Mouse (Mus musculus) adrenal gland, postnatal 4 days (tissue): ENCODE data around the gene Kif5a. TPM values are rescaled to one million over a fixed set of nuclear protein-coding genes. Genes with fewer than 3 reads are reported as not detected.

Source experiments
- DNase-seq, 2 experiments: peaks; one replicate each; pipeline ENCODE4 v3.0.0; 2021 to 2022; ENCODE audit warnings: low spot score in 2 of 2, mixed read lengths in 2 of 2
- total RNA-seq, 2 experiments: library from RNA; stranded (reverse); gene quantifications; 2 replicates each; pipeline ENCODE4 v1.2.3; 2021

The Kif5a gene
- total RNA-seq, 2 experiments from 2014 or later: 23.5 to 28.4 TPM

GRCm38 (mm10) chr10:127179871-127180694, 83.1 kb downstream of the Kif5a start, which contains the start of gene Slc26a10:
Gene Slc26a10, minus strand, starts transcription at chr10:127180645.
- DNase-seq: no peak

GRCm38 (mm10) chr10:127178286-127179027, 84.7 kb downstream of the Kif5a start:
- DNase-seq: no peak

- peak in 1 of 2 experiments; percentile 58 for DNase-seq
Observed at GRCm38 (mm10) chr10:127177719-127178118, 85.4 kb downstream of the Kif5a start.

GRCm38 (mm10) chr10:127177235-127177634, 85.9 kb downstream of the Kif5a start:
- no peak for DNase-seq

GRCm38 (mm10) chr10:127176756-127177155, 86.4 kb downstream of the Kif5a start:
- no peak for DNase-seq

- DNase-seq: no peak
Observed at GRCm38 (mm10) chr10:127176228-127176627, 86.9 kb downstream of the Kif5a start.

Other genes starting within 250 kb of the Kif5a start
- 10 to 100 TPM; 67.0 to 70.6 TPM for gene Tsfm, start 232.5 kb downstream of the Kif5a start, total RNA-seq
- gene Mettl1, start 221.9 kb downstream of the Kif5a start, total RNA-seq: 10 to 100 TPM; 20.5 to 23.2 TPM
- under 1 TPM; 0.40 to 0.53 TPM for gene Eef1akmt3, start 221.8 kb downstream of the Kif5a start, total RNA-seq
- gene Cyp27b1, start 215.1 kb downstream of the Kif5a start, total RNA-seq: 1 to 10 TPM; 1.1 to 1.2 TPM
- 10 to 100 TPM; 11.3 to 12.1 TPM for gene March9, start 203.2 kb downstream of the Kif5a start, total RNA-seq
- 100 to 1,000 TPM; 444 to 449 TPM for gene Cdk4, start 199.8 kb downstream of the Kif5a start, total RNA-seq
- 10 to 100 TPM; 87.6 to 96.4 TPM for gene Tspan31, start 193.1 kb downstream of the Kif5a start, total RNA-seq
- gene Agap2, start 188.1 kb downstream of the Kif5a start, total RNA-seq: 1 to 10 TPM; 3.6 to 4.1 TPM
- gene Os9, start 142.2 kb downstream of the Kif5a start, total RNA-seq: 100 to 1,000 TPM; 109 to 112 TPM
- 10 to 100 TPM; 10.6 to 11.7 TPM for gene B4galnt1, start 98.1 kb downstream of the Kif5a start, total RNA-seq
- 1 to 10 TPM; 1.6 to 3.0 TPM for gene Slc26a10, start 82.7 kb downstream of the Kif5a start, total RNA-seq
- 10 to 100 TPM; 34.7 to 45.3 TPM for gene Arhgef25, start 73.3 kb downstream of the Kif5a start, total RNA-seq
- 100 to 1,000 TPM; 111 to 126 TPM for gene Dtx3, start 67.6 kb downstream of the Kif5a start, total RNA-seq
- gene Pip4k2c, start 51.8 kb downstream of the Kif5a start, total RNA-seq: 10 to 100 TPM; 37.5 to 39.8 TPM
- gene Dctn2, start 3.0 kb upstream of the Kif5a start, total RNA-seq: 100 to 1,000 TPM; 191 to 198 TPM
- 10 to 100 TPM; 89.7 to 92.6 TPM for gene Mbd6, start 25.7 kb upstream of the Kif5a start, total RNA-seq
- 10 to 100 TPM; 85.5 to 89.5 TPM for gene Mars, start 48.4 kb upstream of the Kif5a start, total RNA-seq
- 1 to 10 TPM; 2.9 to 4.2 TPM for gene Arhgap9, start 58.6 kb upstream of the Kif5a start, total RNA-seq
- 10 to 100 TPM; 16.4 to 17.2 TPM for gene Gli1, start 78.6 kb upstream of the Kif5a start, total RNA-seq
- gene Inhbe, start 91.1 kb upstream of the Kif5a start, total RNA-seq: 1 to 10 TPM in 1 of 2 experiments, under 1 TPM in 1; 0.06 to 2.5 TPM
- 1 to 10 TPM in 1 of 2 experiments, not detected in 1; 5.8 TPM for gene Inhbc, start 107.1 kb upstream of the Kif5a start, total RNA-seq
- gene R3hdm2, start 117.0 kb upstream of the Kif5a start, total RNA-seq: 100 to 1,000 TPM; 157 to 164 TPM
- gene Stac3, start 238.3 kb upstream of the Kif5a start, total RNA-seq: 10 to 100 TPM in 1 of 2 experiments, 1 to 10 TPM in 1; 6.4 to 11.5 TPM